25 mouse cellular contexts compared by ENCODE assay signal in genomic region chr14:78420176-78420575, GRCm38 (mm10).
DNase-seq lines count a peak whose midpoint lies in the region; ATAC-seq and TF ChIP-seq lines count a peak whose summit lies in the region.
"Had no signal": no experiment of that assay in that cellular context is flagged by ENCODE, and none has a peak within 500 bp of the region (broad histone marks: within the 10 kb centered on the region; RNA-seq: fewer than 3 reads in every experiment).

No protein-coding gene starts in this region.

- no peaks in the 10 kb centered on the region for H3K9me3 ChIP-seq in forebrain, embryonic 16.5 days (ENCODE audit: control insufficient read depth, low read length)
- H3K9me3 ChIP-seq: embryonic facial prominence, embryonic 13.5 days; forebrain, embryonic 12.5 days; hindbrain, embryonic 15.5 days; liver, embryonic 13.5 days; neural tube, embryonic 15.5 days had no signal

- H3K9ac ChIP-seq in forebrain, embryonic 16.5 days (replicated peaks; ENCODE audit: low read depth, low read length) = no peak overlapping the region
- H3K9ac ChIP-seq: embryonic facial prominence, embryonic 13.5 days; forebrain, embryonic 12.5 days; hindbrain, embryonic 15.5 days; liver, embryonic 13.5 days; lung, embryonic 14.5 days; neural tube, embryonic 15.5 days had no signal

- no peak overlapping the region for H3K27ac ChIP-seq in forebrain, embryonic 16.5 days (ENCODE audit: low read length)
- H3K27ac ChIP-seq: embryonic facial prominence, embryonic 13.5 days; forebrain, embryonic 12.5 days; hindbrain, embryonic 15.5 days; layer of hippocampus, adult 2 months; liver, embryonic 13.5 days; neural tube, embryonic 15.5 days had no signal

- H3ac ChIP-seq in C2C12 (ENCODE audit: control insufficient read depth, insufficient read length, low read depth) = no peak overlapping the region

- no peak for ATAC-seq in forebrain, embryonic 16.5 days
- ATAC-seq: intestine, embryonic 16.5 days had no signal

- peak; percentile 64 for DNase-seq in 3T3-L1 (ENCODE audit: low read depth, low spot score)
- peak; percentile 59 for DNase-seq in Muller cell, postnatal 12 days (ENCODE audit: inconsistent ontology term)
- peak; percentile 36 for DNase-seq in gonadal fat pad, adult 2 months (ENCODE audit: low read depth)
- DNase-seq in gastrocnemius, adult 8-10 months (ENCODE audit: low spot score in 2 of 2) = no peak
- no peak for DNase-seq in c-Kit-positive CD71-positive TER-119-positive erythroid progenitor cells, embryonic 14.5 days (ENCODE audit: low spot score)
- DNase-seq in gastrocnemius, adult 18-20 months (ENCODE audit: low spot score) = no peak
- DNase-seq: adrenal gland, postnatal 14 days; cerebellum, adult 8-10 months; cerebellum, postnatal 36 days; embryo, embryonic 11 days; gastrocnemius, postnatal 14 days; kidney, postnatal 25 days; layer of hippocampus, postnatal 36 days; liver, embryonic 13.5 days; lung, postnatal 36 days had no signal

- H3K79me3 ChIP-seq in C2C12 (ENCODE audit: low read depth) = no peaks in the 10 kb centered on the region

- H3K27me3 ChIP-seq in C2C12 (ENCODE audit: control insufficient read depth, insufficient read depth, insufficient read length) = no peaks in the 10 kb centered on the region
- no peaks in the 10 kb centered on the region for H3K27me3 ChIP-seq in forebrain, embryonic 16.5 days (replicated peaks; ENCODE audit: control insufficient read depth, insufficient read depth, low read length)
- H3K27me3 ChIP-seq: embryonic facial prominence, embryonic 13.5 days; forebrain, embryonic 12.5 days; hindbrain, embryonic 15.5 days; liver, embryonic 13.5 days; neural tube, embryonic 15.5 days had no signal

- H3K4me1 ChIP-seq in forebrain, embryonic 16.5 days (replicated peaks; ENCODE audit: control insufficient read depth, insufficient read depth, low read length) = no peaks in the 10 kb centered on the region
- H3K4me1 ChIP-seq: embryonic facial prominence, embryonic 13.5 days; forebrain, embryonic 12.5 days; hindbrain, embryonic 15.5 days; liver, embryonic 13.5 days; neural tube, embryonic 15.5 days had no signal

- TF ChIP-seq CTCF in C2C12 (IDR thresholded peaks at IDR 0.05; ENCODE audit: control insufficient read depth, insufficient read depth, insufficient read length) = no peak

- H3K79me2 ChIP-seq in C2C12 (ENCODE audit: control insufficient read depth, insufficient read depth) = no peaks in the 10 kb centered on the region

- H3K4me3 ChIP-seq in C2C12 (ENCODE audit: insufficient read depth, poor library complexity, severe bottlenecking) = no peak overlapping the region
- no peak overlapping the region for H3K4me3 ChIP-seq in forebrain, embryonic 16.5 days (replicated peaks; ENCODE audit: low read length)
- H3K4me3 ChIP-seq: embryonic facial prominence, embryonic 13.5 days; erythroblast, embryonic 14.5 days; forebrain, embryonic 12.5 days; hindbrain, embryonic 15.5 days; layer of hippocampus, adult 2 months; liver, embryonic 13.5 days; neural tube, embryonic 15.5 days had no signal

- no peaks in the 10 kb centered on the region for H3K36me3 ChIP-seq in C2C12 (ENCODE audit: control insufficient read depth, insufficient read depth)
- no peaks in the 10 kb centered on the region for H3K36me3 ChIP-seq in forebrain, embryonic 16.5 days (ENCODE audit: control insufficient read depth, insufficient read depth)
- H3K36me3 ChIP-seq: embryonic facial prominence, embryonic 13.5 days; forebrain, embryonic 12.5 days; hindbrain, embryonic 15.5 days; liver, embryonic 13.5 days; neural tube, embryonic 15.5 days had no signal

- WGBS in forebrain, embryonic 16.5 days = 68% methylated on average over 3 of the region's 3 CpGs

- H3K4me2 ChIP-seq in forebrain, embryonic 16.5 days (ENCODE audit: low read length) = no peak overlapping the region
- H3K4me2 ChIP-seq: embryonic facial prominence, embryonic 13.5 days; forebrain, embryonic 12.5 days; hindbrain, embryonic 15.5 days; liver, embryonic 13.5 days; lung, embryonic 14.5 days; neural tube, embryonic 15.5 days had no signal

TF ChIP-seq in C2C12, 6 proteins besides CTCF, POLR2A, EP300 and RAD21:
- peak; percentile 81 for TF ChIP-seq CEBPB (IDR thresholded peaks at IDR 0.05; ENCODE audit: low read depth)
- no peak for TF ChIP-seq USF1 (IDR thresholded peaks at IDR 0.05; ENCODE audit: low read depth)
- no peak for TF ChIP-seq MAX (IDR thresholded peaks at IDR 0.05)
- peak; percentile 61 for TF ChIP-seq FOSL1 (IDR thresholded peaks at IDR 0.05; ENCODE audit: insufficient read depth, low read length, poor library complexity, severe bottlenecking)

Comparison
In these comparisons a context has a peak if more than half of its experiments do, and no peak if none do; other contexts are left out.
1. DNase-seq: peak in 3T3-L1 (single experiment), Muller cell, postnatal 12 days (single experiment) and gonadal fat pad, adult 2 months (single experiment); none in gastrocnemius, adult 8-10 months (0 of 2), c-Kit-positive CD71-positive TER-119-positive erythroid progenitor cells, embryonic 14.5 days (single experiment) and gastrocnemius, adult 18-20 months (single experiment).